Mouse (Mus musculus): ENCODE data around the gene Rnaset2b. TPM values are rescaled to one million over a fixed set of nuclear protein-coding genes. Genes with fewer than 3 reads are reported as not detected.
A peak's percentile ranks its signal among the peaks of the same experiment; 100 is the strongest.
"Not testable (repeated sequence)": the region's sequence is repeated elsewhere in the genome, so short reads cannot be mapped to it uniquely, and the experiment has no call there.

Rnaset2b gene
- polyA plus RNA-seq, 1 experiment from 2014 or later = 549 TPM

GRCm38 (mm10) chr17:6967673-6968072 lies 2.8 kb upstream of the Rnaset2b start:
- H3K36me3 ChIP-seq (ENCODE audit: inconsistent target); H3K27ac ChIP-seq; H3K4me3 ChIP-seq (ENCODE audit: inconsistent target); H3K79me2 ChIP-seq (ENCODE audit: inconsistent target): not testable (repeated sequence)
- no CpG with 5 or more reads among the region's 1 CpGs for WGBS (ENCODE audit: missing documents)

DNA sequence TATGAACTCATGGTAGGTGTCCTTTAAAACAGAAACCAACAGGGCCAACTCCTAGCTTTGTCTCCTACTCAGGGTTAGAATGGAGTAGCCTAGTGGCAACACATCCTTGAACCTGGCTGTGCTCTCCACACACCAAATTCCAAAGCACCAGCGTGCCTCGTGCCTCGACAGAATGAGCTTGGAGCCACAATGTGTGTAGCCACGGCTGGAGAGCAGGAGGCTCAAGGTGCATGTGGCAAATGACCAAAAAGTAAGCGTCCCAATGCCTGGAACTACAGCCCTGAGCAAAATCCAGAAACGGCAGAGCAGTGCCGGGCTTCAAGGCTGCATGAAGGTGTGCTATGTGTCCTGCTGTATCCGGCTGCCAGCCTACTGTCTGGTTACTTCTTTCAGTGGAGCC lies 804 bp downstream of the Rnaset2b start:
- 100% methylated on average over 1 of the region's 8 CpGs for WGBS (ENCODE audit: missing documents)
- H3K36me3 ChIP-seq (ENCODE audit: inconsistent target); H3K4me3 ChIP-seq (ENCODE audit: inconsistent target): not testable (repeated sequence)

GRCm38 (mm10) chr17:6972836-6973396 lies 2.5 kb downstream of the Rnaset2b start:
- WGBS (ENCODE audit: missing documents) = 97% methylated on average over 3 of the region's 4 CpGs
- not testable (repeated sequence) for H3K27ac ChIP-seq

More for the DNA sequence above, 804 bp downstream of the Rnaset2b start:
- H3K79me2 ChIP-seq (ENCODE audit: inconsistent target); H3K27ac ChIP-seq: not testable (repeated sequence)

GRCm38 (mm10) chr17:6974985-6975384 lies 4.6 kb downstream of the Rnaset2b start:
- H3K79me2 ChIP-seq (ENCODE audit: inconsistent target); H3K36me3 ChIP-seq (ENCODE audit: inconsistent target); H3K4me3 ChIP-seq (ENCODE audit: inconsistent target); H3K27ac ChIP-seq: not testable (repeated sequence)
- no CpG with 5 or more reads among the region's 3 CpGs for WGBS (ENCODE audit: missing documents)

More at GRCm38 (mm10) chr17:6972836-6973396, 2.5 kb downstream of the Rnaset2b start:
- H3K4me3 ChIP-seq (ENCODE audit: inconsistent target); H3K79me2 ChIP-seq (ENCODE audit: inconsistent target); H3K36me3 ChIP-seq (ENCODE audit: inconsistent target): not testable (repeated sequence)

DNA sequence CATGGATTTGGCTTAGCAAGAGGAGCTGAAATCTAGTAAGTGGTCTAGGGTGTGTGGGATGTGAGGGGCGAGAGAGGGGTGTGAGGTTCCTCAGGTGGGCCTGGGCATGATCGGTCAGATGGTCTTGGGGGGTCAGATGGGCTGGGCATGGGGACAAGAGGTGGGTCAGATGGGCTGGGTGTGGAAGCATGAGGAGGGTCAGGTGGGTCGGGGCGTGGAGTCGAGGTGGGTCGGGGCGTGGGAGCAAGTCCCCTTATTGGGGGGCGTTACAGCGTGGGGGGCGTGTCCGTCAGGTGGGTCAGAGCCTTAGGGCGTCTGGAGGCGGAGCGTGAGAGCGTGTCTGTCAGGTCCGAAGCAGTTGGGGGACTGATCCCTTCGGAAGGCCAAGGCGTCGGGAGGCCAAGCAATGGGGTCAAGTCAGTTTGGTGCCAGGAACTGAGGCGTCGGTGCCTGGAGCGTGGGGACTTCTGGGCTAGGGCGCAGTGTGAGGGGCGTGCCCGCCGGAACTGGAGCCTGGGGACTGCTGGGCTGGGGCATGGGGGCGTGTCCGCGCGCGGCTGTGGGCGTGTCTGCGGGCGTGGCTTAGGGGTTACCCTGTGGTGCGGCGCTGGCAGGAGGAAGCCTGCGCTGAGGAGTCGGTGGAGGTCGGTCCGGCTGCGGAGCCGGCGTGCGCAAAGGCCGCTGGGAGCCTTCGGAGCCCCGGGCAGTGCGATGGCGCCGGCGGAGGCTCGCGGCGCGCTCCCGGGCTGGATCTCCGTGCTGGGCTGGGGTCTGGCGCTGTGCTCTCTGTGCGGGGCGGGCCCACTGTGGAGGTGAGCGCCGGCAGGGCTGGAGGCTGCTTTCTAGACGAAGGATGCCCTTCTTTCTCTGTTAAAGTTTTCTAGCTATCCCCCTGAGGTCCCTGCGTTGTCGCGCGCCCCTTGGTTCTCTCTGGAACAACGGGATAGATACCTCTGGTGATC lies 8.1 kb downstream of the Rnaset2b start, which contains the start of gene Gm49721:
Gene Gm49721 (plus strand): TSS at position 618 of the 962 bp plus-strand sequence.
- WGBS (ENCODE audit: missing documents) = 0% methylated on average over 2 of the region's 68 CpGs
- not testable (repeated sequence) for H3K36me3 ChIP-seq (ENCODE audit: inconsistent target); H3K79me2 ChIP-seq (ENCODE audit: inconsistent target)
- H3K4me3 ChIP-seq (ENCODE audit: inconsistent target) = peak within 1 kb of the TSS; percentile 44
- 0 out of 2 replicates have a peak within 1 kb of the TSS, but pooled peaks have one; percentile 28 for H3K27ac ChIP-seq

- 4% methylated on average over 4 of the region's 5 CpGs for WGBS (ENCODE audit: missing documents)
- Histone ChIP-seq H3K27ac (0 out of 2 replicates have a peak overlapping the region, but pooled peaks have one; percentile 28), H3K4me3 (ENCODE audit: inconsistent target) (peak overlapping the region; percentile 44)
- H3K36me3 ChIP-seq (ENCODE audit: inconsistent target); H3K79me2 ChIP-seq (ENCODE audit: inconsistent target): not testable (repeated sequence)
Measured at GRCm38 (mm10) chr17:6979380-6979779, 8.9 kb downstream of the Rnaset2b start.

DNA sequence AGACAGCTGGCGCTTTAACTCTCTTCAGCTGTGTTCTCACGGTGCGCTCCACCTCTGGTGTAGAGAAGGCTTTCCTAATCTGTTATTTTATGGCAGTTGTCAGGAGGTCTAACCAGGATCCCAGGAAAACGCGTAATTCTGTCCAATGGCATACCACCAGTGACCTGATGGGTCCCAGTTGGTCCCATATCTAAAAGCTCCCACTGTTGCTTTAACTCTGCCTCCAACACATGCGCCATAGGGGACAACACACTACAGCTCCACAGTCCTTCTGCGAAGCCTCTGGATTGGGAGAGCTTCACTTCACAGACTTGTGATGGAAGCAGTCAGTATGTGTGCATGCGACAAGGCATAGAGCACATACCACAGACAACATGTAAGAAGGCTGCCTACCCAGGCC lies 9.7 kb downstream of the Rnaset2b start:
- not testable (repeated sequence) for H3K36me3 ChIP-seq (ENCODE audit: inconsistent target); H3K4me3 ChIP-seq (ENCODE audit: inconsistent target); H3K79me2 ChIP-seq (ENCODE audit: inconsistent target); H3K27ac ChIP-seq
- WGBS (ENCODE audit: missing documents) = 92% methylated on average over 4 of the region's 8 CpGs

GRCm38 (mm10) chr17:6986118-6986517 lies 15.7 kb downstream of the Rnaset2b start:
- not testable (repeated sequence) for H3K79me2 ChIP-seq (ENCODE audit: inconsistent target); H3K4me3 ChIP-seq (ENCODE audit: inconsistent target); H3K27ac ChIP-seq; H3K36me3 ChIP-seq (ENCODE audit: inconsistent target)
- WGBS (ENCODE audit: missing documents) = 7% methylated on average over 1 of the region's 1 CpGs

GRCm38 (mm10) chr17:6995504-6995903 lies 25.1 kb downstream of the Rnaset2b start:
- WGBS (ENCODE audit: missing documents) = no CpG with 5 or more reads among the region's 6 CpGs
- H3K79me2 ChIP-seq (ENCODE audit: inconsistent target); H3K4me3 ChIP-seq (ENCODE audit: inconsistent target); H3K36me3 ChIP-seq (ENCODE audit: inconsistent target); H3K27ac ChIP-seq: not testable (repeated sequence)

GRCm38 (mm10) chr17:6996826-6997225 lies 26.4 kb downstream of the Rnaset2b start:
- WGBS (ENCODE audit: missing documents) = 93% methylated on average over 5 of the region's 8 CpGs
- H3K36me3 ChIP-seq (ENCODE audit: inconsistent target); H3K4me3 ChIP-seq (ENCODE audit: inconsistent target); H3K79me2 ChIP-seq (ENCODE audit: inconsistent target); H3K27ac ChIP-seq: not testable (repeated sequence)

DNA sequence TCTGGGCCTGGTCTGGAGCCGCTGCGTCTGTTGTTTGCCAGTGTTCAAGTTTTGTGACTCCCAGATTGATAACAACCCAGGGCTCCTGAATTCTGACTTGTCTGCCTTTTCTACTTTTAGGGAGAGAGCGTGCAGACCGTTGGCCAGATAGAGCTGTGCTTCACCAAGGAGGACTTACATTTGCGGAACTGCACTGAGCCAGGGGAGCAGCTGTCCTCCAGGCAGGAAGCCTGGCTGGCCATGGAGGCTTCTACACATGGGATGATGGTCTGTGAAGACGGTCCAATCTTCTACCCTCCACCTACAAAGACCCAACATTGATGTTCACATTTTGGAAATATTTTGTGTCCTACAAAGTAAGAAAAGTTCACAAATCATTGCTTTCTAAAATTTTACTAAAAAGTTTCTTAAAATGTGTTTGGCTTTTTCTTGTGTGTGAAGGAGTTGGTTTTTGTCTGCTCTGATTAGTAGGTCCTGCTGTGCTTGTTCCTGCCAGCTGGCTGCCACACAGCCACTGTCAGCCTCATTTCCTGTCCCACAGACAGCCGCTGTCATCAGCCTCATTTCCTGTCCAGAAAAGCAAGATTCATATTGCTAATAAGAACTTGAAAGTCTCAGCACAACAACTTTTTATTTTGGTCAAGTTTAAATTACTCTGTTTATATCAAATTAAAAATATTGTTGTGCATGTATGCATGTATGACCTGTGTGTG lies 27.5 kb downstream of the Rnaset2b start:
- H3K79me2 ChIP-seq (ENCODE audit: inconsistent target); H3K27ac ChIP-seq; H3K36me3 ChIP-seq (ENCODE audit: inconsistent target); H3K4me3 ChIP-seq (ENCODE audit: inconsistent target): not testable (repeated sequence)
- no CpG with 5 or more reads among the region's 7 CpGs for WGBS (ENCODE audit: missing documents)

DNA sequence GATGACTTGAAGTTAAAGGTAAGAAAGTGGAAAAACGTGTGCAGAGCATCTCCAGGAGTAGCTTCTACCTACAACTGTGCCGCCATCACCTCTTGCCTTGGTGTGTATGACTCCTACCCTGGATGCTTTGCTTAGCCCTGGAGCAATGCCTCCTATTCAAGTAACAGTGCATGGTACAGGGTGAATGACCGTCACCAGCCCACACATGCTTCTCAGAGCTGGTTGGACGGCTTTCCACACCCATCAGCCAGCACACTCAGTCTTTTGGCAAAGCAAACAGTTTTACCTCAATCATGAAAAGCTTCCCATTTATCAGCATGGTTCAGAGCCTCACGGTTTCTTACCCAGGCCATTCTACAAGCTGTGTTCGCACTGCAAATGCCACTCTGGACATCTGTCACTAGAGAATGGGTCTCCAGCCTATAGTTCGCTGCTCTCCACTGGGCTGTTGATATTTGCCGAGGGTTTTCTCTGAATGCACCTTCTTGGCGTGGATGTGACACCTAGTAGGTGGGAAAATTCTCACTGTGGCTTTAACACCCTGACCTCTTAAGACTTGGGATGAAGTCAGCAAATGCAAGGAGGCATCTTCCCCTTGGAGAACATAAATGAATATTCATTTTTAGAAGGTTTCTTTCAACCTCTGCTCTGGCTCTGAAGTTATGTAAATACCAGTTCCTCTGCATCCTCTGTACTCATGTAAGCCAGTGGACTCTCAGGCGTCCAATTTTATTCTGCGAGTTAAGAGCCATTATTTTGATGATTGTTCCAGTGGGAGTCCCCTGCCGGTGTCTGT lies 31.6 kb downstream of the Rnaset2b start:
- 88% methylated on average over 2 of the region's 12 CpGs for WGBS (ENCODE audit: missing documents)

DNA sequence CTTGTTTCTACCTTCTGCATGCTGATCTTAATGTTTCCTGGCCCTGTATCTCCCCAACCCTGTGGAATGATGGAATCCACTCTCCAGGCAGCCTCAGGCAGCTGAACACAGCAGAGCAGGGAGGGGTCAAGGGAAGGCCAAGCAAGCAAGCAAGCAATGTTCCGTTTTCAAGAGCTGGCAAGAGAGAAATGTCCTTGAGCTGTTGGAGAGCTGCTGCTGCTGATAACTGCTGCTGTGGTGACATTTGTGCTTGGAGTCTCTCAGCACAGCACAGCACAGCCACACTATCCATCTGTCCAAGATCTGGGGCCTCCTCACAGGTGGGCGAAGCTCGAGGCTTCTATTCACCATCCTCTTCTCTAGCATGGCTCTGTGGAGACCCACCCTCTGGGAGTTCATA lies 33.0 kb downstream of the Rnaset2b start:
- H3K36me3 ChIP-seq (ENCODE audit: inconsistent target); H3K79me2 ChIP-seq (ENCODE audit: inconsistent target); H3K27ac ChIP-seq; H3K4me3 ChIP-seq (ENCODE audit: inconsistent target): not testable (repeated sequence)
- WGBS (ENCODE audit: missing documents) = no CpG with 5 or more reads among the region's 3 CpGs

More for the DNA sequence above, 31.6 kb downstream of the Rnaset2b start:
- not testable (repeated sequence) for H3K4me3 ChIP-seq (ENCODE audit: inconsistent target); H3K36me3 ChIP-seq (ENCODE audit: inconsistent target); H3K79me2 ChIP-seq (ENCODE audit: inconsistent target); H3K27ac ChIP-seq

DNA sequence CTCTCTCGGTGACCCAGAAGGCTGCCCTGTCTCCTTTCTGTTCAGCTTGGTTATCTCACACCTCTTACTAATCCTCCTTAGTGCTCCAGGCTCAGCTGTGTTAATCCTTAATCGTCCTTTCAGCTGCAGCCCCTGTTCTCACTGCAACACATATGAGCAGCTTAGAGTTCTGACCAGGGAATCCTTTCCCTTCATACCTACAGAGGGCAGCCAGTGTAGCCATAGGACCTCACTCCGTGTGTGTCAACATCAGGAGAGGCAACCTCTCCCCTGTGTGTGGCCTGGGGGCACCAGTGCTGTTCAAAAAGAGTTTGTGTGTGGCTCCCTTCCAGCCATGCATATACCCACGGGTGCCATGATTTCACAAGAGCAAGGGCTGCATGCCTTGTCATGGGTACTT lies 35.2 kb downstream of the Rnaset2b start:
- H3K4me3 ChIP-seq (ENCODE audit: inconsistent target); H3K36me3 ChIP-seq (ENCODE audit: inconsistent target); H3K79me2 ChIP-seq (ENCODE audit: inconsistent target); H3K27ac ChIP-seq: not testable (repeated sequence)
- WGBS (ENCODE audit: missing documents) = no CpG with 5 or more reads among the region's 4 CpGs
